Mouse (Mus musculus): ENCODE results near the gene Arpc5l. TPM values are rescaled to one million over a fixed set of nuclear protein-coding genes. Genes with fewer than 3 reads are reported as not detected.

Gene Arpc5l
- polyA plus RNA-seq, 1 experiment from 2014 or later, result 135 TPM

Other genes starting within 250 kb of the Arpc5l start
- gene Nr6a1, start 77.7 kb upstream of the Arpc5l start, polyA plus RNA-seq (2015; fragmentation: Nextera tagmentation; extraction: Ambion mirVana), result 1.2 and 1.6 TPM in 2 replicates
- gene Olfml2a, start 73.4 kb upstream of the Arpc5l start, polyA plus RNA-seq (2015; fragmentation: Nextera tagmentation; extraction: Ambion mirVana), result 14.9 and 17.9 TPM in 2 replicates
- gene Wdr38, start 7.9 kb upstream of the Arpc5l start, polyA plus RNA-seq (2015; fragmentation: Nextera tagmentation; extraction: Ambion mirVana), result 2.2 and 4.2 TPM in 2 replicates
- 941 and 1,047 TPM in 2 replicates for gene Rpl35, start 276 bp downstream of the Arpc5l start, polyA plus RNA-seq (2015; fragmentation: Nextera tagmentation; extraction: Ambion mirVana)
- gene Golga1, start 60.2 kb downstream of the Arpc5l start, polyA plus RNA-seq (2015; fragmentation: Nextera tagmentation; extraction: Ambion mirVana), result 28.2 and 29.0 TPM in 2 replicates
- 12.3 and 12.5 TPM in 2 replicates for gene Scai, start 185.4 kb downstream of the Arpc5l start, polyA plus RNA-seq (2015; fragmentation: Nextera tagmentation; extraction: Ambion mirVana)
- 71.3 and 71.6 TPM in 2 replicates for gene Ppp6c, start 221.1 kb downstream of the Arpc5l start, polyA plus RNA-seq (2015; fragmentation: Nextera tagmentation; extraction: Ambion mirVana)

All from embryonic facial prominence, embryonic 15.5 days (tissue).